Mouse (Mus musculus) lung, postnatal 0 days (tissue): ENCODE results near the gene Ctsg.

Experiments
- CTCF ChIP-seq: IDR thresholded peaks from 2 replicates; pipeline ENCODE4 v1.5.1; 2016; ENCODE audit warnings: antibody characterized with exemption, mild to moderate bottlenecking
- EP300 ChIP-seq: IDR thresholded peaks from 2 replicates; pipeline ENCODE4 v1.6.1; 2016; ENCODE audit warnings: antibody characterized with exemption, mild to moderate bottlenecking, control low read depth

DNA sequence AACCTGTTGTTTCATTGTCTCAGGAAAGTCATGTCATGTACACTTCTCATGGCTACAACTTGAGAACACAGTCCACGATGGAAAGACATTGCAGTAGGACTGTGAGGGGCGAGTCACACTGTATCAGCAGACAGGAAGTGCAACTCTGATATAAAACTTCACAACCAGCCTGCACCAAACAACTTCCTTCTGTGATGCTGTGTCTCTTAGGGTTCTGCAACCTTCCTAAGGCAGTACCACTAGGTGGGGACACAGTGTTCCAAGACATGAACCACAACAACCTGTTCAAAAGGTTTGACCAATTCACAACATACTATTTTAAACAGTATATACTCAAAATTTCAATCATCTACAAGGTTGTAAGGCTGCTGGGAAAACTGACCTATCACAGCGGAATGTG is 47.0 kb downstream of the Ctsg start:
- TF ChIP-seq CTCF (no peak), EP300 (no peak)
